Mouse (Mus musculus): Measurements from ENCODE around the gene Krtap31-1. TPM values are rescaled to one million over a fixed set of nuclear protein-coding genes. Genes with fewer than 3 reads are reported as not detected.

The Krtap31-1 gene
- not detected for polyA plus RNA-seq (2014; fragmentation: Illumina TruSeq; extraction: RNeasy Lipid Tissue Mini Kit (QIAGEN cat#74804); ENCODE audit: low read depth, low replicate concordance)

GRCm38 (mm10) chr11:99907620-99908019 lies at the start of gene Krtap31-1:
Krtap31-1 (plus strand) TSS chr11:99907920.

GRCm38 (mm10) chr11:99864176-99864575 lies 43.5 kb upstream of the Krtap31-1 start, which contains the start of gene Gm11559:
Gm11559 (plus strand) TSS chr11:99864476.

GRCm38 (mm10) chr11:99873089-99873488 lies 34.6 kb upstream of the Krtap31-1 start, which contains the start of gene Krtap9-1:
Krtap9-1 (plus strand) TSS chr11:99873389.

GRCm38 (mm10) chr11:99878887-99879286 lies 28.8 kb upstream of the Krtap31-1 start, which contains the start of gene Gm11567:
Gm11567 (plus strand) TSS chr11:99879187.

GRCm38 (mm10) chr11:99914451-99914850 lies 6.7 kb downstream of the Krtap31-1 start, which contains the start of gene Gm11565:
Gm11565 (plus strand) TSS chr11:99914751.

GRCm38 (mm10) chr11:99935991-99936390 lies 28.3 kb downstream of the Krtap31-1 start, which contains the start of gene Krtap31-2:
Krtap31-2 (plus strand) TSS chr11:99936291.

GRCm38 (mm10) chr11:99948175-99948574 lies 40.5 kb downstream of the Krtap31-1 start, which contains the start of gene Krtap9-5:
Krtap9-5 (plus strand) TSS chr11:99948475.

Other genes with a start within 250 kb of the Krtap31-1 start
- gene Gm11563, start 249.0 kb upstream of the Krtap31-1 start, polyA plus RNA-seq (2014; fragmentation: Illumina TruSeq; extraction: RNeasy Lipid Tissue Mini Kit (QIAGEN cat#74804); ENCODE audit: low read depth, low replicate concordance): not detected
- not detected for gene Krtap4-6, start 242.0 kb upstream of the Krtap31-1 start, polyA plus RNA-seq (2014; fragmentation: Illumina TruSeq; extraction: RNeasy Lipid Tissue Mini Kit (QIAGEN cat#74804); ENCODE audit: low read depth, low replicate concordance)
- gene Gm14190, start 217.2 kb upstream of the Krtap31-1 start, polyA plus RNA-seq (2014; fragmentation: Illumina TruSeq; extraction: RNeasy Lipid Tissue Mini Kit (QIAGEN cat#74804); ENCODE audit: low read depth, low replicate concordance): not detected
- not detected for gene Gm14180, start 173.6 kb upstream of the Krtap31-1 start, polyA plus RNA-seq (2014; fragmentation: Illumina TruSeq; extraction: RNeasy Lipid Tissue Mini Kit (QIAGEN cat#74804); ENCODE audit: low read depth, low replicate concordance)
- not detected for gene Gm11595, start 135.0 kb upstream of the Krtap31-1 start, polyA plus RNA-seq (2014; fragmentation: Illumina TruSeq; extraction: RNeasy Lipid Tissue Mini Kit (QIAGEN cat#74804); ENCODE audit: low read depth, low replicate concordance)
- not detected for gene Krtap4-8, start 127.2 kb upstream of the Krtap31-1 start, polyA plus RNA-seq (2014; fragmentation: Illumina TruSeq; extraction: RNeasy Lipid Tissue Mini Kit (QIAGEN cat#74804); ENCODE audit: low read depth, low replicate concordance)
- gene Krtap4-9, start 122.7 kb upstream of the Krtap31-1 start, polyA plus RNA-seq (2014; fragmentation: Illumina TruSeq; extraction: RNeasy Lipid Tissue Mini Kit (QIAGEN cat#74804); ENCODE audit: low read depth, low replicate concordance): not detected
- gene Gm11596, start 114.5 kb upstream of the Krtap31-1 start, polyA plus RNA-seq (2014; fragmentation: Illumina TruSeq; extraction: RNeasy Lipid Tissue Mini Kit (QIAGEN cat#74804); ENCODE audit: low read depth, low replicate concordance): not detected
- not detected for gene Gm11569, start 109.0 kb upstream of the Krtap31-1 start, polyA plus RNA-seq (2014; fragmentation: Illumina TruSeq; extraction: RNeasy Lipid Tissue Mini Kit (QIAGEN cat#74804); ENCODE audit: low read depth, low replicate concordance)
- not detected for gene Gm11554, start 103.5 kb upstream of the Krtap31-1 start, polyA plus RNA-seq (2014; fragmentation: Illumina TruSeq; extraction: RNeasy Lipid Tissue Mini Kit (QIAGEN cat#74804); ENCODE audit: low read depth, low replicate concordance)
- not detected for gene Krtap4-13, start 98.0 kb upstream of the Krtap31-1 start, polyA plus RNA-seq (2014; fragmentation: Illumina TruSeq; extraction: RNeasy Lipid Tissue Mini Kit (QIAGEN cat#74804); ENCODE audit: low read depth, low replicate concordance)
- gene Gm11564, start 92.3 kb upstream of the Krtap31-1 start, polyA plus RNA-seq (2014; fragmentation: Illumina TruSeq; extraction: RNeasy Lipid Tissue Mini Kit (QIAGEN cat#74804); ENCODE audit: low read depth, low replicate concordance): not detected
- not detected for gene 2300003K06Rik, start 69.9 kb upstream of the Krtap31-1 start, polyA plus RNA-seq (2014; fragmentation: Illumina TruSeq; extraction: RNeasy Lipid Tissue Mini Kit (QIAGEN cat#74804); ENCODE audit: low read depth, low replicate concordance)
- not detected for gene Krtap4-16, start 56.3 kb upstream of the Krtap31-1 start, polyA plus RNA-seq (2014; fragmentation: Illumina TruSeq; extraction: RNeasy Lipid Tissue Mini Kit (QIAGEN cat#74804); ENCODE audit: low read depth, low replicate concordance)
- not detected for gene Gm11568, start 50.0 kb upstream of the Krtap31-1 start, polyA plus RNA-seq (2014; fragmentation: Illumina TruSeq; extraction: RNeasy Lipid Tissue Mini Kit (QIAGEN cat#74804); ENCODE audit: low read depth, low replicate concordance)
- not detected for gene Gm11559, start 43.4 kb upstream of the Krtap31-1 start, polyA plus RNA-seq (2014; fragmentation: Illumina TruSeq; extraction: RNeasy Lipid Tissue Mini Kit (QIAGEN cat#74804); ENCODE audit: low read depth, low replicate concordance)
- not detected for gene Krtap9-1, start 34.5 kb upstream of the Krtap31-1 start, polyA plus RNA-seq (2014; fragmentation: Illumina TruSeq; extraction: RNeasy Lipid Tissue Mini Kit (QIAGEN cat#74804); ENCODE audit: low read depth, low replicate concordance)
- not detected for gene Gm11567, start 28.7 kb upstream of the Krtap31-1 start, polyA plus RNA-seq (2014; fragmentation: Illumina TruSeq; extraction: RNeasy Lipid Tissue Mini Kit (QIAGEN cat#74804); ENCODE audit: low read depth, low replicate concordance)
- gene Gm11565, start 6.8 kb downstream of the Krtap31-1 start, polyA plus RNA-seq (2014; fragmentation: Illumina TruSeq; extraction: RNeasy Lipid Tissue Mini Kit (QIAGEN cat#74804); ENCODE audit: low read depth, low replicate concordance): not detected
- not detected for gene Krtap31-2, start 28.4 kb downstream of the Krtap31-1 start, polyA plus RNA-seq (2014; fragmentation: Illumina TruSeq; extraction: RNeasy Lipid Tissue Mini Kit (QIAGEN cat#74804); ENCODE audit: low read depth, low replicate concordance)
- gene Krtap9-5, start 40.6 kb downstream of the Krtap31-1 start, polyA plus RNA-seq (2014; fragmentation: Illumina TruSeq; extraction: RNeasy Lipid Tissue Mini Kit (QIAGEN cat#74804); ENCODE audit: low read depth, low replicate concordance): not detected
- gene Krtap29-1, start 71.1 kb downstream of the Krtap31-1 start, polyA plus RNA-seq (2014; fragmentation: Illumina TruSeq; extraction: RNeasy Lipid Tissue Mini Kit (QIAGEN cat#74804); ENCODE audit: low read depth, low replicate concordance): not detected
- gene Krtap16-1, start 78.7 kb downstream of the Krtap31-1 start, polyA plus RNA-seq (2014; fragmentation: Illumina TruSeq; extraction: RNeasy Lipid Tissue Mini Kit (QIAGEN cat#74804); ENCODE audit: low read depth, low replicate concordance): not detected
- gene Krtap17-1, start 86.1 kb downstream of the Krtap31-1 start, polyA plus RNA-seq (2014; fragmentation: Illumina TruSeq; extraction: RNeasy Lipid Tissue Mini Kit (QIAGEN cat#74804); ENCODE audit: low read depth, low replicate concordance): not detected
- gene Krt33a, start 108.3 kb downstream of the Krtap31-1 start, polyA plus RNA-seq (2014; fragmentation: Illumina TruSeq; extraction: RNeasy Lipid Tissue Mini Kit (QIAGEN cat#74804); ENCODE audit: low read depth, low replicate concordance): not detected
- gene Krt33b, start 121.9 kb downstream of the Krtap31-1 start, polyA plus RNA-seq (2014; fragmentation: Illumina TruSeq; extraction: RNeasy Lipid Tissue Mini Kit (QIAGEN cat#74804); ENCODE audit: low read depth, low replicate concordance): not detected
- not detected for gene Krt34, start 133.6 kb downstream of the Krtap31-1 start, polyA plus RNA-seq (2014; fragmentation: Illumina TruSeq; extraction: RNeasy Lipid Tissue Mini Kit (QIAGEN cat#74804); ENCODE audit: low read depth, low replicate concordance)
- not detected for gene Krt31, start 142.6 kb downstream of the Krtap31-1 start, polyA plus RNA-seq (2014; fragmentation: Illumina TruSeq; extraction: RNeasy Lipid Tissue Mini Kit (QIAGEN cat#74804); ENCODE audit: low read depth, low replicate concordance)
- not detected for gene Krt32, start 180.3 kb downstream of the Krtap31-1 start, polyA plus RNA-seq (2014; fragmentation: Illumina TruSeq; extraction: RNeasy Lipid Tissue Mini Kit (QIAGEN cat#74804); ENCODE audit: low read depth, low replicate concordance)
- gene Krt35, start 188.3 kb downstream of the Krtap31-1 start, polyA plus RNA-seq (2014; fragmentation: Illumina TruSeq; extraction: RNeasy Lipid Tissue Mini Kit (QIAGEN cat#74804); ENCODE audit: low read depth, low replicate concordance): not detected
- not detected for gene Krt36, start 197.7 kb downstream of the Krtap31-1 start, polyA plus RNA-seq (2014; fragmentation: Illumina TruSeq; extraction: RNeasy Lipid Tissue Mini Kit (QIAGEN cat#74804); ENCODE audit: low read depth, low replicate concordance)
- gene Krt13, start 213.6 kb downstream of the Krtap31-1 start, polyA plus RNA-seq (2014; fragmentation: Illumina TruSeq; extraction: RNeasy Lipid Tissue Mini Kit (QIAGEN cat#74804); ENCODE audit: low read depth, low replicate concordance): not detected
- not detected for gene Krt15, start 228.0 kb downstream of the Krtap31-1 start, polyA plus RNA-seq (2014; fragmentation: Illumina TruSeq; extraction: RNeasy Lipid Tissue Mini Kit (QIAGEN cat#74804); ENCODE audit: low read depth, low replicate concordance)
- not detected for gene Krt19, start 240.7 kb downstream of the Krtap31-1 start, polyA plus RNA-seq (2014; fragmentation: Illumina TruSeq; extraction: RNeasy Lipid Tissue Mini Kit (QIAGEN cat#74804); ENCODE audit: low read depth, low replicate concordance)

All from kidney, adult 10 weeks (tissue).